Mouse (Mus musculus): ENCODE results near the gene Vps8.

- TF ChIP-seq EP300 (optimal IDR thresholded peaks at IDR 0.05) (no peak), CTCF (IDR thresholded peaks at IDR 0.05; ENCODE audit: low read depth) (no peak)
These were observed 147.0 kb downstream of the Vps8 start for GRCm38 (mm10) chr16:21569952-21570351.

All from stomach, postnatal 0 days (tissue).